Mouse (Mus musculus): ENCODE data around the gene Cfap126. TPM values are rescaled to one million over a fixed set of nuclear protein-coding genes. Genes with fewer than 3 reads are reported as not detected.
A peak's percentile ranks its signal among the peaks of the same experiment; 100 is the strongest.

Cfap126 gene
- polyA plus RNA-seq, 1 experiment from 2014 or later, result 4.4 TPM

DNA sequence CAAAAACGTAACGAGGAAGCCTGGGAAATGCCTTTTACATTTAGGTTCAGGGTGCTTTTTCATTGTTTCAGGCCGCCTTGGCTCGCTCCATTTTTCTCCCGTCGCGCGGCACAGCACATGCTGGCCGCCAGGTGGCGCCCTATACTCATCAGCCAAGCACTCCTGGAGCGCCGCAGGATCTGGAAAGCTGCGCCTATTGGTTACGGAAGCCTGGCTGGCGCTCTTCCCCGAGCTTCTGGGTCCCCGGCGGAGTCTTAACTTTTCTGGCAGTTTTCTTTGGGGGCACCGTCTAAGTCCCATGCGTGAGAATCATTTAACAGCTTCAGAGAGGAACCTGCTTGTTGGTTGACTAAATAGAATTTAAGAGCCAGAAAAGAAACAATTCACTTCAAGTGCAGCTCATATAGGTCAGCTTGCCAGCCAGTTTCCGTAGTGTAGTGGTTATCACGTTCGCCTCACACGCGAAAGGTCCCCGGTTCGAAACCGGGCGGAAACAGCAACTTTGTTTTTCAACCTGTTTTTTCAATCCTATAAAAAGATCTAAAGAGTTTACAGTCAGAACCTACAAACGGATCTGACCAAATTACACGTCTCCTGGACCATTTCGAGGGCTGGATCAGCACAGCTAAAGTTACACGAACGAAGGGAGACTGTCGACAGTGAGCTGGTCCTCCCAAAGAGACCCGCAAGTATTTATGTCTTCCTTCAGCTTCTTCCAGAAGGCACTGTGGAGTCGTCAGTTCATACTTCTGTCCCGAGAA is 2.5 kb upstream of the Cfap126 start:
- peak overlapping the region; percentile 52 for H3K9ac ChIP-seq (replicated peaks)
- H3K4me2 ChIP-seq, result peak overlapping the region; percentile 89
- no peaks in the 10 kb centered on the region for H3K36me3 ChIP-seq
- H3K4me1 ChIP-seq, result peaks cover 31% of the 10 kb centered on the region
- no peaks in the 10 kb centered on the region for H3K27me3 ChIP-seq (replicated peaks)
- peak overlapping the region; percentile 56 for H3K4me3 ChIP-seq (replicated peaks)
- no peaks in the 10 kb centered on the region for H3K9me3 ChIP-seq (replicated peaks)
- ATAC-seq (ENCODE audit: low FRiP score), result peak; percentile 94
- H3K27ac ChIP-seq (replicated peaks), result peak overlapping the region; percentile 85
- WGBS, result under 1% methylated on average over 38 of the region's 38 CpGs

- peak overlapping the region; percentile 50 for H3K9ac ChIP-seq (replicated peaks)
- H3K4me1 ChIP-seq, result peaks cover 31% of the 10 kb centered on the region
- H3K4me2 ChIP-seq, result peak overlapping the region; percentile 89
- peak overlapping the region; percentile 66 for H3K27ac ChIP-seq (replicated peaks)
- H3K4me3 ChIP-seq (replicated peaks), result peak overlapping the region; percentile 56
- WGBS, result 2% methylated on average over 15 of the region's 15 CpGs
- H3K27me3 ChIP-seq (replicated peaks), result no peaks in the 10 kb centered on the region
- H3K9me3 ChIP-seq (replicated peaks), result no peaks in the 10 kb centered on the region
- no peak for ATAC-seq (ENCODE audit: low FRiP score)
- no peaks in the 10 kb centered on the region for H3K36me3 ChIP-seq
These were observed 1.7 kb upstream of the Cfap126 start for GRCm38 (mm10) chr1:171111781-171112575.

GRCm38 (mm10) chr1:171112986-171113385 is 732 bp upstream of the Cfap126 start:
- 86% methylated on average over 4 of the region's 4 CpGs for WGBS
- no peak overlapping the region; the same call in 1 of the 2 replicates for H3K4me2 ChIP-seq

DNA sequence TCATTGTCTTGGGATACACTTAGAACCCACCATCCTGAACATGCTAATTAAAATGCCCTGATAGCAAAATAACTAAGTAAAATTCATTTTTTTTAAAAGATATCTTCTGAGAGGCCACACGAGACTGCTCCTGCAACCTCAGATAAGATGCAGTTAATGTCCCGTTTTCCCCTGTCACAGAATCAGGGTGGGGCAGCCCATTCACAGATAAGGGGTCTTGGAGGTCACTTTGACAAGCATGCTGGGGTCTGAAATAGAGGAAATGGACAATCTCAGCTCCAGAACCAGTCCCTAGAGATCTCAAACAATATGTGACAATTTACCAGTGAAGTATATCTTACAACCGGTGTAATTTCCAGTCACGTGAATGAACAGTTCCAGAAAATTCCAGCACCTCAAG is 2.6 kb downstream of the Cfap126 start:
- Histone ChIP-seq H3K4me2 (no peak overlapping the region), H3K27ac (replicated peaks) (no peak overlapping the region), H3K4me3 (replicated peaks) (no peak overlapping the region), H3K36me3 (no peaks in the 10 kb centered on the region), H3K9me3 (replicated peaks) (no peaks in the 10 kb centered on the region), H3K27me3 (replicated peaks) (no peaks in the 10 kb centered on the region), H3K9ac (replicated peaks) (no peak overlapping the region), H3K4me1 (peaks cover 20% of the 10 kb centered on the region)
- no peak for ATAC-seq (ENCODE audit: low FRiP score)
- WGBS, result 73% methylated on average over 4 of the region's 4 CpGs

More at GRCm38 (mm10) chr1:171112986-171113385, 732 bp upstream of the Cfap126 start:
- Histone ChIP-seq H3K9me3 (replicated peaks) (no peaks in the 10 kb centered on the region), H3K4me1 (peaks cover 31% of the 10 kb centered on the region), H3K4me3 (replicated peaks) (no peak overlapping the region), H3K36me3 (no peaks in the 10 kb centered on the region), H3K27ac (replicated peaks) (no peak overlapping the region), H3K9ac (replicated peaks) (no peak overlapping the region), H3K27me3 (replicated peaks) (no peaks in the 10 kb centered on the region)
- no peak for ATAC-seq (ENCODE audit: low FRiP score)

DNA sequence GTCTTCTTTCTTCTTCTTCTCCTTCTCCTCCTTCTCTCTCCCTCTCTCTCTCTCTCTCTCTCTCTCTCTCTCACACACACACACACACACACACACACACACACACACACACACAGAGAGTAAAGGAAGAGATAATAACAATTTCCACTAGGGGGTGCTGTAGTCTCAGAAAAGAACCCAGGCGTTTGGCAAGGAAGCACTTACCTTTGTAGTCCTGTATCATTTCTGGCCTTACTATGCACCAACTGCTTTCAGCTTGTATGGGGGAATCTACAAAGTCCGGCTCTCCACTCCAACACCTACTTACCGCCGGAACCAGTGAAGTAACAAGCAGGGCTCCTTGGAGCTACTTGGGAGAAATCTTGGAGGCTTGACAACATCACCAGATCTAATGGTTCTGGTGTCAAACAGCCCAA is 4.6 kb downstream of the Cfap126 start:
- peaks cover 13% of the 10 kb centered on the region for H3K4me1 ChIP-seq
- 18% methylated on average over 4 of the region's 4 CpGs for WGBS
- no peak overlapping the region for H3K4me2 ChIP-seq
- H3K27me3 ChIP-seq (replicated peaks), result no peaks in the 10 kb centered on the region
- no peak overlapping the region for H3K27ac ChIP-seq (replicated peaks)
- H3K36me3 ChIP-seq, result no peaks in the 10 kb centered on the region
- no peak overlapping the region for H3K9ac ChIP-seq (replicated peaks)
- H3K9me3 ChIP-seq (replicated peaks), result no peaks in the 10 kb centered on the region
- peak; percentile 64; the same call in 1 of the 2 replicates for ATAC-seq (ENCODE audit: low FRiP score)
- no peak overlapping the region for H3K4me3 ChIP-seq (replicated peaks)

DNA sequence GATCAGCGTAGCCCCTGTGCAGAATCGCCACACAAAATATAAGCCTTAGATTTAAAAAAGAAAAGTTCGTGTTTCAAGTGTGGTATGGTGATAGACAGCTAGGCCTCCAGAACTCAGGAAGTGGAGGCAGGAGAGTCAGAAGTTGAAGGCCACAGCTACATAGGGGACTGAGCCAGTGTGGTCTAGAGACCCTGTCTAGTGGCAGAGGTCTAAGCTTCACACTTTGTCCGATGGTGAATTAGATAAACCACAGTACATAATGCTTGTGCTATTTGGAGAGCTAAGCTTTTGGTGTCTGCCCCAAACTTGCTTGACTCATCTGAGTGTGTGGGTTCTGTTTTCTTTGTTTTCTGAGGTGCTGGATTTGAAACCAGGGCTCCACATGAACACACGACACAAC is 5.3 kb downstream of the Cfap126 start:
- H3K27ac ChIP-seq (replicated peaks), result no peak overlapping the region
- no peaks in the 10 kb centered on the region for H3K9me3 ChIP-seq (replicated peaks)
- H3K36me3 ChIP-seq, result no peaks in the 10 kb centered on the region
- peaks cover 5% of the 10 kb centered on the region for H3K4me1 ChIP-seq
- no peaks in the 10 kb centered on the region for H3K27me3 ChIP-seq (replicated peaks)
- H3K9ac ChIP-seq (replicated peaks), result no peak overlapping the region
- no peak for ATAC-seq (ENCODE audit: low FRiP score)
- 89% methylated on average over 5 of the region's 5 CpGs for WGBS
- no peak overlapping the region for H3K4me2 ChIP-seq
- H3K4me3 ChIP-seq (replicated peaks), result no peak overlapping the region

DNA sequence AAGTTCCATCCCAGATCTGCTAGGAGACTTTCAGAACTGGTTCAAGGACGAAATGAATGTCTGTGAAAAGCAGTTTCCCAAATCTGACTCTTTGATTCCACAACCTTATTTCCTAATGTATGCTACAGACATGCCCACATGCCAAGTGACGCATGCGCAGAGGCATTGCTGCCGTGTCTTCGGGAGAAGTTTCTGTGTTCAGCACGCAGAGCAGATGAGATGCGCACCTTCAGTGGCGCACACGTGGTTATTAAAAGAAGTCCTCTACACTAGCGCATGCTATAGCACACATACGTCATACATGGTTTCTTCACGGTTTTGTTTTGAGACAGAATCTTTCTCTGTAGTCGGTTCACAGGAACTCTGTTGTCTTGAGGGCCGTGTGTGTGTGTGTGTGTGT is 5.7 kb downstream of the Cfap126 start:
- no peaks in the 10 kb centered on the region for H3K9me3 ChIP-seq (replicated peaks)
- no peak overlapping the region for H3K4me2 ChIP-seq
- H3K27ac ChIP-seq (replicated peaks), result no peak overlapping the region
- 86% methylated on average over 14 of the region's 14 CpGs for WGBS
- H3K9ac ChIP-seq (replicated peaks), result no peak overlapping the region
- ATAC-seq (ENCODE audit: low FRiP score), result no peak
- no peaks in the 10 kb centered on the region for H3K27me3 ChIP-seq (replicated peaks)
- H3K4me1 ChIP-seq, result 0 out of 2 replicates have a peak, but pooled peaks cover 3% of the 10 kb centered on the region
- H3K36me3 ChIP-seq, result no peaks in the 10 kb centered on the region
- no peak overlapping the region for H3K4me3 ChIP-seq (replicated peaks)

DNA sequence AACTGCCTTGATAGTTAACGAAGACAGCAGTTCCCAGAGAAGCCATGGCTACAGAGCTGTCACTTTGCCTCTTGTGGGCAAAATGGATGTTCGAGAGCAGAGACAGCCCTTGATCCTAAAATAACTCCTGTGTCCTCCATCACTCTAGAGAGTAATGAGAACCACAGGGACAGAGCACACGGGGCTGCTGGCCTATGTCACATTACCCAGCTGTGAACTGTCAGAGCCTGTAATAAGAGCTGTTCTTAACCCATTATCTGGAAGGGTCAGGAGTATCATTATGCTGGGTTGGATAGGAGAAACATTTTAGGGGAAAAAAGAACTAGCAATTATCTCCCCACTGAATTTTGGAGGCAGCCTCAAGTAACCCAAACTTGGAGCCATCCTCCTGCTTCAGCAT is 7.2 kb downstream of the Cfap126 start:
- no peak for ATAC-seq (ENCODE audit: low FRiP score)
- Histone ChIP-seq H3K27me3 (replicated peaks) (no peaks in the 10 kb centered on the region), H3K4me3 (replicated peaks) (no peak overlapping the region), H3K4me1 (0 out of 2 replicates have a peak, but pooled peaks cover 3% of the 10 kb centered on the region), H3K36me3 (no peaks in the 10 kb centered on the region), H3K9ac (replicated peaks) (no peak overlapping the region), H3K27ac (replicated peaks) (no peak overlapping the region), H3K9me3 (replicated peaks) (no peaks in the 10 kb centered on the region), H3K4me2 (no peak overlapping the region)
- 62% methylated on average over 3 of the region's 3 CpGs for WGBS

DNA sequence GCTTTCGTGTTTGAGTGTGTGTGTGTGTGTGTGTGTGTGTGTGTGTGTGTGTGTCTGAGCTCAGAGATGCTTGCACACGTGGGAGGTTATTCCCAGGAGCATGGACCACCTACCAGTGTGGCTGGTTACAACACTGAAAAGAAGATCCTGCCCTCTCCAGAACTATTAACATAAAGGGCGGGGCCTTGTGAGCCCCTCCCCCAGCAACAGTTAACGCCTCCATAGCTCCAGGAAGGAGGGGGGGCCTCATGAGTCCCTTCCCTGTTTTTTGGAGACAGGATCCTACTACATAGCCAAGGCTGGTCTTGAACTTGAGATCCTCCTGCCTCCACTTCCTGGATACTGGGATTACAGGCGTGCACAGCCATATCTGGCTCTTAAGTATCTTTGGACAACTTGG is 8.1 kb downstream of the Cfap126 start:
- H3K36me3 ChIP-seq, result peaks cover under 1% of the 10 kb centered on the region; the same call in 1 of the 2 replicates

GRCm38 (mm10) chr1:171122932-171123331 is 9.2 kb downstream of the Cfap126 start:
- 0 out of 2 replicates have a peak overlapping the region, but pooled peaks have one; percentile 3 for H3K27ac ChIP-seq (replicated peaks)
- no peaks in the 10 kb centered on the region for H3K9me3 ChIP-seq (replicated peaks)
- no peak overlapping the region for H3K4me3 ChIP-seq (replicated peaks)
- no peak overlapping the region for H3K9ac ChIP-seq (replicated peaks)
- 0 out of 2 replicates have a peak, but pooled peaks cover 3% of the 10 kb centered on the region for H3K4me1 ChIP-seq
- H3K36me3 ChIP-seq, result peaks cover 9% of the 10 kb centered on the region
- WGBS, result 30% methylated on average over 7 of the region's 7 CpGs
- no peaks in the 10 kb centered on the region for H3K27me3 ChIP-seq (replicated peaks)
- H3K4me2 ChIP-seq, result 0 out of 2 replicates have a peak overlapping the region, but pooled peaks have one; percentile 1
- no peak for ATAC-seq (ENCODE audit: low FRiP score)

More for the DNA sequence above, 8.1 kb downstream of the Cfap126 start:
- Histone ChIP-seq H3K4me1 (0 out of 2 replicates have a peak, but pooled peaks cover 3% of the 10 kb centered on the region), H3K9me3 (replicated peaks) (no peaks in the 10 kb centered on the region), H3K4me2 (no peak overlapping the region), H3K9ac (replicated peaks) (no peak overlapping the region), H3K27me3 (replicated peaks) (no peaks in the 10 kb centered on the region), H3K27ac (replicated peaks) (no peak overlapping the region), H3K4me3 (replicated peaks) (no peak overlapping the region)
- WGBS, result 60% methylated on average over 5 of the region's 5 CpGs
- no peak for ATAC-seq (ENCODE audit: low FRiP score)

- Histone ChIP-seq H3K36me3 (peaks cover 22% of the 10 kb centered on the region), H3K4me1 (0 out of 2 replicates have a peak, but pooled peaks cover 3% of the 10 kb centered on the region)
- no peak for ATAC-seq (ENCODE audit: low FRiP score)
These were observed 10.7 kb downstream of the Cfap126 start for GRCm38 (mm10) chr1:171124398-171124797.

More at GRCm38 (mm10) chr1:171124398-171124797, 10.7 kb downstream of the Cfap126 start:
- 87% methylated on average over 5 of the region's 5 CpGs for WGBS
- Histone ChIP-seq H3K27me3 (replicated peaks) (no peaks in the 10 kb centered on the region), H3K4me3 (replicated peaks) (no peak overlapping the region), H3K9ac (replicated peaks) (no peak overlapping the region), H3K27ac (replicated peaks) (no peak overlapping the region), H3K4me2 (no peak overlapping the region), H3K9me3 (replicated peaks) (no peaks in the 10 kb centered on the region)

Measured in neural tube, embryonic 15.5 days (tissue).